Mouse (Mus musculus) megakaryocyte, embryonic 14.5 days (primary cell): Measurements from ENCODE around the gene Oas2.

Experiments
- FLI1 ChIP-seq: IDR thresholded peaks from 2 replicates; pipeline ENCODE4 v1.6.1; 2012; ENCODE audit warnings: low read length, inconsistent platforms, mixed read lengths
- GATA1 ChIP-seq: IDR thresholded peaks from 3 replicates; pipeline ENCODE4 v1.6.1; 2012; ENCODE audit warnings: mixed read lengths, low read length, inconsistent platforms, borderline replicate concordance

- no peak for TF ChIP-seq GATA1
- TF ChIP-seq FLI1: no peak
These were observed 19.7 kb upstream of the Oas2 start for GRCm38 (mm10) chr5:120769396-120769795.
